Mouse (Mus musculus): Measurements from ENCODE around the gene Ccdc136. TPM values are rescaled to one million over a fixed set of nuclear protein-coding genes. Genes with fewer than 3 reads are reported as not detected.

Gene Ccdc136
- total RNA-seq, 1 experiment from 2014 or later: 0.67 TPM

Other genes starting within 250 kb of the Ccdc136 start
- gene Rbm28, start 231.3 kb upstream of the Ccdc136 start, total RNA-seq (2017): 50.0 to 66.4 TPM (median 59.6 TPM) in 3 replicates
- not detected in 3 replicates for gene Prrt4, start 216.7 kb upstream of the Ccdc136 start, total RNA-seq (2017)
- gene Impdh1, start 179.9 kb upstream of the Ccdc136 start, total RNA-seq (2017): 16.4 to 27.6 TPM (median 22.7 TPM) in 3 replicates
- 7.6 to 8.9 TPM (median 8.5 TPM) in 3 replicates for gene Hilpda, start 123.8 kb upstream of the Ccdc136 start, total RNA-seq (2017)
- gene Fam71f2, start 116.7 kb upstream of the Ccdc136 start, total RNA-seq (2017): 1.9 TPM in 1 of 3 replicates, not detected in the others
- gene Fam71f1, start 77.2 kb upstream of the Ccdc136 start, total RNA-seq (2017): not detected in 3 replicates
- gene Calu, start 48.2 kb upstream of the Ccdc136 start, total RNA-seq (2017): 134 to 144 TPM (median 142 TPM) in 3 replicates
- gene Opn1sw, start 7.8 kb upstream of the Ccdc136 start, total RNA-seq (2017): not detected in 3 replicates
- gene Flnc, start 36.9 kb downstream of the Ccdc136 start, total RNA-seq (2017): not detected in 3 replicates
- 216 to 361 TPM (median 337 TPM) in 3 replicates for gene Atp6v1f, start 71.4 kb downstream of the Ccdc136 start, total RNA-seq (2017)
- gene Atp6v1fnb, start 75.1 kb downstream of the Ccdc136 start, total RNA-seq (2017): 0.78 TPM in 1 of 3 replicates, not detected in the others
- not detected in 3 replicates for gene Kcp, start 111.6 kb downstream of the Ccdc136 start, total RNA-seq (2017)
- 195 to 268 TPM (median 261 TPM) in 3 replicates for gene Irf5, start 130.3 kb downstream of the Ccdc136 start, total RNA-seq (2017)
- 62.4 to 105 TPM (median 76.9 TPM) in 3 replicates for gene Tnpo3, start 213.6 kb downstream of the Ccdc136 start, total RNA-seq (2017)